Mouse (Mus musculus) G1E (cell line): ENCODE data around the gene Spag8.

Source experiments
- CTCF ChIP-seq: IDR thresholded peaks from 2 replicates; pipeline ENCODE4 v1.5.1; 2012; ENCODE audit warnings: low read depth, low read length, inconsistent platforms, mixed read lengths
- GATA1 ChIP-seq: IDR thresholded peaks from 2 replicates; pipeline ENCODE4 v1.6.1; 2012; ENCODE audit warnings: borderline replicate concordance, low read length, inconsistent platforms, mixed read lengths
- POLR2AphosphoS5 ChIP-seq: IDR thresholded peaks from 2 replicates; pipeline ENCODE4 v1.6.1; 2012; ENCODE audit warnings: low read depth, low read length, inconsistent platforms; ENCODE audit not compliant: insufficient replicate concordance
- TAL1 ChIP-seq: conservative IDR thresholded peaks from 2 replicates; pipeline ENCODE4 v1.6.1; 2012; ENCODE audit warnings: low read depth, low read length, inconsistent platforms, mixed read lengths

DNA sequence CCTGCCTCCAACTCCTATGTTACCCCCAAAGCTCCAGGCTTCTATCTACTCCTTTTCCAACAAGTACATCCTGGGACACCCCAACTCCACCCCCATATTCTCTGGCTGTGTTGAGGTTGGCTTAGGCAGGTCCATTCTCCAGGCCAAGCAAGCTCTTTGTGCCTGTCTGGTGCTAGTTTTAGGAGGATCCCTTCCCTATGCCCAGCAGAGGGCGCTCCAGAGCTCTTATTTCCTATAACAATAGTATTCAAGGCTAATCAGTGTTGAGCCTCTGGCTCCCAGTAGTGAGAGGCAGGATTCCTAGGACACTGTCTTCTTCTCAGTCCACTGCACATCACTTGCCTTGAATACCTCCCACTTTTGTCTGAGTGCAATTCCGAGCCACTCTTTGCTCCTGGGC, 18.7 kb upstream of the Spag8 start:
- TF ChIP-seq GATA1 (no peak), CTCF (peak; percentile 59), TAL1 (no peak), POLR2AphosphoS5 (no peak)
